Mouse (Mus musculus): Measurements from ENCODE around the gene Snrpe.

- TF ChIP-seq GATA1 (IDR thresholded peaks at IDR 0.05; ENCODE audit: borderline replicate concordance, low read length) (no peak), FLI1 (IDR thresholded peaks at IDR 0.05; ENCODE audit: low read length) (no peak)
Observed at GRCm38 (mm10) chr1:133613817-133614216, 3.7 kb upstream of the Snrpe start.
